Mouse (Mus musculus) c-Kit-positive CD71-negative TER-119-negative erythroid progenitor cells, embryonic 14.5 days (primary cell): ENCODE measurements around the gene Strap.
"Not testable (repeated sequence)": the region's sequence is repeated elsewhere in the genome, so short reads cannot be mapped to it uniquely, and the experiment has no call there.

Experiments
- DNase-seq: peaks from one replicate; pipeline ENCODE4 v3.0.0-alpha.2; 2013; ENCODE audit warnings: low read depth

The Strap gene

DNA sequence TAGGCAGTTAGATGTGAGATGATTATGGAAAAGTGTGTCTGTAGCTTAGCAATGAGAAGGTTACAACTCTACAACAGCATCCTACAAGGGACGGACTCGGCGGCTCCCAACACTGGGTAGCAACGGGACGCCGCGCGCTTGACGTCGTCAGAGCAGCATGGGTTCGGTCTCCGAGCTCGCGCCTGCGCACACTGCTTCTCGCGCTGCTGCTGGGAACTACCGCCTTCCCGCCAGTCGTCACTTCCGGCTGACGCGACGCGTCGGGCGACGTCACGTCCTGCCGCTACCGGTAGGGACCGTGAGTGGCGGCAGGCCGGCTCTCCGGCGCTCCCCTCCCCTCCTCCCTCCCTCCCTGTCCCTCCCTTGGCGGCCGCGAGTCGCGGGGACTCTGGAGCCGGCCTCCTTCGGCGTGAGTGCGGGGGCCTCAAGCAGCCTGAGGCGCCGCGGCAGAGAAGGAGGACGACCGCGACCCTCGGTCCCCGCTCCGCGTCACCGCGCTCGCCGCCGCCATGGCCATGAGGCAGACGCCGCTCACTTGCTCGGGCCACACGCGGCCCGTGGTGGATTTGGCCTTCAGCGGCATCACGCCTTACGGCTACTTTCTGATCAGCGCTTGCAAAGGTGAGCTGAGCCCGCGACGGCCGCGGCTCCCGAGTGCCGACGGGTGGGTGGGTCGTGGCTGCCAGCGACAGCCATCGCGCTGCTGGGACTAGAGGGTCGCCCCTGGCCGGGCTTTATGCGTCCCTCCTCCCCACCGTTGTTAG, at the start of gene Strap:
Strap (plus strand) TSS at position 233 of the 764 bp plus-strand sequence.
- peak; percentile 92 for DNase-seq

DNA sequence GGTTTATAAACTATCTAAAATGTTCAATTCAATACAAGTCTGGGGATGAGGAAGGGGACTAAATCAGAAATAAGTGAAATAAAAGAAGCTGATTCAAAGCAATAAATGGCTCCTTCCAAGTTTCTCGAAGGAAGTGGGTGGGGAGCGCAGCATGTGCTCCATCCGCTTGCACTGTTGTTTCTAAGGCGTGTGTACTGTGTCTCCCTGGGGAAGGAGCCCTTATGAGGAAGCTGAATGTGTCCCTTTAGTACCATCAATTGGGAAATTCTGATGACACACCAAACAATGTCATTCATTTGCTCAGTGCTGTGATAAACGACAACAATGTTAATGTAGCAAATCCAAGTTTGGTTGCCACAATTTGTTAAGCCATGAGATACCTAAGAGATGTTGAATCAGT, 47.2 kb upstream of the Strap start:
- DNase-seq = no peak

DNA sequence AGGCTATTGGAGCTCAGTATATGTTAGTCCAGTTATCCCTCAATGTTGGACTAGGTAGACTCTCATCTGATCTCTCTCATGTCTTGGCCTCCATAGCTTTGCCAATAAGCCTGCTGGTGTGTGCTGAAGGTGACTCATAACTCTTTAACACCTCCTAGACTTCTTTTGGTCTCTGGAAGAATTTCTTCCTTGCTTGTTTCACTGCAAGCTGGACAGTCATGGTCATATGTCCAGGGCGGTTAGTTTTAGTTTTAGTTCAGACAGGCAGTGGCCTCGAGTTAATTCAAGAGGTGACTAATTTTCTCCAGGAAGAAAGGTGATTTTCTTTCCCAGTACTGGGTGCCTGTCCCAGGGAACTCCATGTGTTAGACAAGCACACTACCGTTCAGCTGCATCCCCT, 46.8 kb upstream of the Strap start:
- no peak for DNase-seq

DNA sequence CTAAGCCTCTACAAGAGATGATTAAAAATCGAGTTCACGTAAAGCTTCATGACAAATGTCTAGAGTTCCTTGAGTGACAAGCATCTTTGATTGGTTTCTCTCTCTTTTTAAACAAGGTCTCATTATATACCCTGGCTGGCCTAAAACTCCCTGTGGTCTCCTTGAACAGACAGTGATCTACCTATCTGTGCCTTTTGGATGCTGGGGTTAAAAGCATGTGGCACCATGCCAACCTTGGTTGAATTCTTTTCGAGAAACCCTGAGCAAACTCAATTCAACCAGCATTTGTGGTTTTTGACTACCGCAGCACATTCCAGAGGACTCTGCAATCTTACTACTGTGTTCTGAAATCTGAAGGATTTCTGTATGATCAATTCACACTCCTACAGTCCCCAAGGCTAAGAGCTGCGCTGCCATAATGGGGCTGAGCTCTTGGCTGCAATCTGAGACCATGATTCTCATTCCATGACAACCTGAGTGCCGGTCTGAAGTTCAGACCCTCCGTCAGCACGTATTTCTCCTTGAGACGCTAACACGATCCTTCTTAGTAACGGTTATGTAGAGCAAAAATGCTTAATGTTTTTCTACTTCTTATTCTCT, 46.3 kb upstream of the Strap start:
- DNase-seq = no peak

DNA sequence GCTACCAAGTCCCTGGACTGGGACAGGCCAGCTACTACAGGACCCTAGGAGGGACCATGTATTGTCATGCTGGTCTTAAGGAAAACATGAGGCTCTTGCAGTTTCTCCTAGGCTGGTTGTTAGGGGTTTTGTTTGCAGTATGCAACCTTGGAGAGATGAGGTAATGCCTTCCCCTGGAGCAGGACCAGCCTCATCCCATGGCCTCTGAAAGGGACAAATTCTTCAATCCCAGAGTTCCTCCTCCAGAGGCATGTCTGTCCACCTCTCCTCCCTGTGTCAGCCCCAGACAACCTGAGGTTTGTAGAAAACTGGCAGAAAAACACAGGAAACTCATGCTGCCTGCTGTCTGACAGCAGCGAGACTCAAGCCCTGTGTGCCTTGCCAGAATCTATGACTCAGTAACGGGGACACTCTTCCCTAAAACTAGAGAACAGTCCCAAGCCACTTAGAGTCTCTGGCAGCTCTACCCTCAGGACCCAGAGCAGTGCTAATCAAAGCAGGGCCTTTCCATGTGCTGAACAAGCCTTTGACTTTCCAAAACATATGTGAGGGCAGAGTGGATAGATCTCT, 44.2 kb upstream of the Strap start:
- no peak for DNase-seq

DNA sequence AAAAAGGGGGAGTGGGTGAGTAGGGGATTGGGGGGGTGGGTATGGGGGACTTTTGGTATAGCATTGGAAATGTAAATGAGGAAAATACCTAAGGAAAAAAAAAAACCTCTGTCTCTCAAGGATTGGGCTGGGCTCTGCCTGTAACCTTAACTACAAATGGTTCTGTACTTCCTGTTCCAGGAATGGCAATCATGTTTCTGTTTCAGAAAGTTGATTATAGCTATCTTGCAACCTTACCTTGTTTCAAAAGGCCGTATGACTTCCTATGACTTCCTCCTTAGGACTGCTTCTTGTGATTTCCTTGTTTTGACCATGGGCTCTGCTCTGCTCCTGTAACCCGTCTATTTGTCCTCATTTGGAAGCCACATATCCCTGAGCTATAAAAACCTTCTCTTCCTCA, 40.6 kb upstream of the Strap start:
- no peak for DNase-seq

DNA sequence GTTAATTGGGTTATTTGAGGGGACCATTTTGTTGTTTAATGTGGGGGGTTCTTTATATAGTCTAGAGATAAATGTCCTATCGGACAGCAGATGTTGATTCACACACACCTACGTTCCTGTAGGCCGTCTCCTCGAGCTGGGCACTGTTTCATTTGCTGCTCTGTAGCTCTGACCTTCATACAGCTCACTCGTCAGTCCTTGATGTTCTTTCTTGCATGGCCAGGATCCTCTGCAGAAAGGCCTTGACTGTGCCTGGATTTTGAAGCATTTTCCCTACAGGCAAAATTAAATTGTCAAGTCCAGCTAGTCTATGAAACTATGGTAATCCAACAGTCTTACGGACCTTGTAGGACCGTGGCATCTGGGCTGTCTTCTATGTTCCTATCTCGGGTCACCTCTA, 39.8 kb upstream of the Strap start:
- DNase-seq = no peak

DNA sequence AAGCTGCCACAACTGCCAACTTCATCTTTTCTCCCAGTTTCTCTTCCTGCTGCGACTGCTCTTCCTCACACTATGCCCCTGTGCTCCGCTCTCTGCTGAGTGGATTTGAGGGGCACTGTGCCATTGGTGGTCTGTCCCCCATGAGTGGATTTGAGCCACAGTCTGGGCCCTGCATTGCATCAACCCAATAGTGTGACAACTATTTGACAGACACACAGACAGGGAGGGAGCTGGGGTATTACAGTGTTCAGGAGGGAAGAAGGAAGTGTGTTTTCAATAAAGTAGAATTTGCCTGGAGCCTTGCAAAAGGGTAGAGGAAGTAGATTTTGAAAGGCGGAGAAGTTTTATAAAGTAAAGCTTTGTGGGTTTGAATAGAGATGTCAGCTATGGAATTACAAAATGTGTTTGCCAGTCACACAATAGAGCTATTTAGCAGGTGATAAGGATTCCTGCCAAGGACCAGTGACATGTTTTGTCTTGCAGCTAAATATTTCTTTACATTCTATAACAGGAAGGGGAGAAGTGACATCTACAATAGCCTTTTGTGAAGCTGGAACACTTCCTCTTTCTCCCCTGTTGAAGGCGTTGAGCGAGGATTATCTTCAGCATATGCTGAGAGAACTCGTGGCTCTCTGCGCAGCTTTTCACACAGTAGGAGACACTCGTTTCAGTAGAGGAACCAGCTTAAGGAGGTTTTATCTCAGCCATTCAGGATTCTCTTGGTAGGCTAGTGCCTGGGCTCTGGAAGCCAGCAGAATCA, 38.3 kb upstream of the Strap start:
- DNase-seq = peak; percentile 7

DNA sequence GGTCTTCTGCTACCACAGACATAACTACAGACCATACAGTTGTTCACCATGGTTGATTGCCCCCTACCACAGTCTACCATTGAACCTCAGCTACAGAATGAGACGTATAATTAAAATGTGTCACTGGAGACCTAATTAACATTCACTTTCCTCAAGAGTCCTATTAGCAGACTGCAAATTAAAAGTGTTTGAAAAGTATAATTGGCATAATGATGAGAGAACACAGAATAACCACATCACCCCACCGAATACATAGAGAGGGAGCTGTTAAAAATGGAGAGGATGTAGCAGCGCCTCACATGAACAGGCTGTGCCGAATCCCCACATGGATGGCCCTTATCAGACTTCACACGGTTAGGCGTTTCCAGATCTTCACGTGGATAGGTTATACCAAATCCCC, 35.4 kb upstream of the Strap start:
- no peak for DNase-seq

DNA sequence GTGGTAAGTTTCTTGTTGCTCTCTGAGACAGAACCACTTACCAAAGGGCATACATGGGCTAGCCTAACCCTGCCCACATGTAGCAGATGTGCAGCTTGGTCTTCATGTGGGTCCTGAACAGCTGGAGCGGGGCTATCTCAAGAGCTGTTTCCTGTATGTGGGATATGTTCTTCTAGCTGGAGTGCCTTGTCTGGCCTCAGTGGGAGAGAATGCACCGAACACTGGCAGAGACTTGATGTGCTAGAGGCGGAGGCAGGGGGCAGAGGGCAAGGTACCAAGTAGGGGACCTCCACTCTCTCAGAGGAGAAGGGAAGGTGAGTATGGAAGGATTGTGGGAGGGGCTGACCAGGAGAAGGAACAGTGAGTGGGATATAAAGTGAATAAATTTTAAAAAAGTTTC, 32.7 kb upstream of the Strap start:
- no peak for DNase-seq

DNA sequence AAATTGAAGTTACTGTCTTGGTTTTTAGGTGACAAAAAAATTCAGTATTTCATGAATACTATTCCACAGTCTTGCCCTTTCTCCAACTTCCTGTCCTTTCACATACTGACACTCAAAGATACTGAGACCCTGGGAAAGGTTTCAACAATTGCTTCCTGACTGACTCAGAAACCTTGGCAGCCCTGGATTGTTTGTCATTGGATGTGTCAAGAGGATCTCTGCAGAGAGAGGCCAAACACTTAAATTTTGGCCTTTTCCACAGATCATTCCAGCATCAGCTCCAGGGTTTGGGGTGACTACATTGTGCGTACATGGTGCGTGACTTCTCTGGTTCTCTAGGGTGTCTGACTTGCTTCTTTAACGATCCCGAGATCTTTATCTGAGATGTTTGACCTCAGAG, 32.0 kb upstream of the Strap start:
- DNase-seq = no peak

DNA sequence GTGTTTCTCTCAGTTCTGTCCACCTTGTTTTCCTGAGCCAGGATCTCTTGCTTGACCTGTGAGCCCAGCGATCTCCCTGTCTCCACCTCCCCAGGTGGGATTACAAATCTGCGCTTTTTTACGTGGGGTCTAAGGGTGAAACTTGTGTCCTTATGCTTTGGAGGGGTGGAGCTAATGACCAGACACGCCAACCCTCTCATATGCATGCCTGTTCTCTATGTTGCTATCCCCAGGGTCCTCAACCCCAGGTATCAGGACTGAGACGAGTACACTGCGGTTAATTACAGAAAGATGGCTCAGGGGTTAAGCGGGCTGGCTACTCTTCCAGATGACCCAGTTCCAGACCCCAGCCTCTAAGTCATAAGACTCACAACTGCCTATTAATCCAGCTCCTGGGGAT, 31.4 kb upstream of the Strap start:
- DNase-seq = no peak

DNA sequence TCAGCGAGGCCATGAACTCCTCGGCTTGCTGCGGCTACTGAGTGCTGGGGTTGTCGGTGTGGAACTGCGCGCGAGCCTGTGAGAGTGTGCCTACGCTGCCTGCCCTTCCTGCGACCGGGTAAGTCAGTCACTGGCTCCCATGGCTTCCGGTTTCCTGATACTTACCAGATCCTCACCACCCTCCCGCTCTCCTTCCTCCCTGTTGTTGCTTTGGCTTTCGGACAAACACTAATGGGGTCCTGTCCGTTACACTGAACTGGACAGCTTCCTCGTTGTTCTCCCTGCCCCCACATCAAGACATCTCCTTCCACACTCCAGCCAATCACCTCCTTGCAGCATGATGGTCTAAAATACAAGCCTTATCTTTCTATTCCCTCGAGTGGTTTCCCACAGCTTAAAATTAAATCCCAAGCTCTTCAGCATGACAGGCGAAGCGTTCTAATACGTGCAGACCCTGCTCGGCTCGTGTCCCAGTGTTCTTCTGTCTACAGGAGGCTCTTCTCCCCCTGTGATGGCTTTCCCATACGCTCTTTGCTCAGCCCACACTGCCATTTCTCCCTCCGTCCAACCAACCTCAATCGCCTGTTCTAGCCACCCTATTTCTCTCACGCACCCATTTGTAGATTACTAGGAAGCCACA, 30.5 kb upstream of the Strap start:
- DNase-seq = no peak

DNA sequence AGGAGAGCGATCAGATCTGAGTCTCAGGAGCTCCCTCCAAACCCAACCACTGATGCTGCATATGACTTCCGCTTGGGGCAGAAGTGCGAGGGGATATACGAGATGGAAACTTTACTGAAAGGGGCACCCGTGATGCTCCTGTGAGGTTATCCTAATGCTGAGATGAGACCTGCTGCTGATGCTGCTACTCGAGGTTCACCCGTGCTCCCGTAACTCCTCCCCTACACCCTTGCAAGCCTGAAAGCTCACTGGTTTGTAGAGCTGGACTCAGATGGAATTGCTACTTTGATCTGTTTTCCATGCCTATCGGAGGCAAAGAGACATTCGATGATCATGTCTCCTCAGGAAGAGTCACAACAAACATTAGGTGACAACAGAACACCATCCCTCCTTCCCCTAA, 28.7 kb upstream of the Strap start:
- no peak for DNase-seq

DNA sequence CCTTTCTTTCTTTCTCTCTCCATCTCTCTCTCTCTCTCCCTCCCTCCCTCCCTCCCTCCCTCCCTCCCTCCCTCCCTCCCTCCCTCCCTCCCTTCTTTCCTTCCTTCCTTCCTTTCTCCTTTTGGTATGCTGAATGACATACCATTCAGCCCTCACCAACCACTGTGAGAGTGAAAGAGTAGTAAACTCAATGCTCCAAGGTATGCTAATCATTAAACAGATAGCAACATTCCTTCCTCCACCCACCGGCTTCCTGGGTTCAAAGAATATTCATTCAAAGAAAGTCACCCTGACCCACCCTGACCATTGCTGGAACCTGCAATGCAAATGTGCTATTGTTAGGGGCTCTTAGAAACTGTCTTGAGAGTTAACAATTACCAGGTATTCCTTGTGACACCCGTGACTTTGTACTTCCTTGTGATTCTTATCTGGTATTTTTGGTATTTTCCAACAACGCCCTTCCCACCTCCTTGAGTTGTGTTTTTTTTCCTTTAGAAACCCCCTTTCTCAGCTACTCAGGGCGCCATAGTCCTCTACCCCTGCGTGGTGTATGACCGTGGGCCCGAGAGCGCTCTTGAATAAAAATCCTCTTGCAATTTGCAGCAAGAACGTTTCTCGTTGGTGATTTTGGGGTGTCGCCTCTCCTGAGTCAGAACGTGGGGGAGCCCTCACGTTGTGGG, 26.0 kb upstream of the Strap start:
- DNase-seq = not testable (repeated sequence)

DNA sequence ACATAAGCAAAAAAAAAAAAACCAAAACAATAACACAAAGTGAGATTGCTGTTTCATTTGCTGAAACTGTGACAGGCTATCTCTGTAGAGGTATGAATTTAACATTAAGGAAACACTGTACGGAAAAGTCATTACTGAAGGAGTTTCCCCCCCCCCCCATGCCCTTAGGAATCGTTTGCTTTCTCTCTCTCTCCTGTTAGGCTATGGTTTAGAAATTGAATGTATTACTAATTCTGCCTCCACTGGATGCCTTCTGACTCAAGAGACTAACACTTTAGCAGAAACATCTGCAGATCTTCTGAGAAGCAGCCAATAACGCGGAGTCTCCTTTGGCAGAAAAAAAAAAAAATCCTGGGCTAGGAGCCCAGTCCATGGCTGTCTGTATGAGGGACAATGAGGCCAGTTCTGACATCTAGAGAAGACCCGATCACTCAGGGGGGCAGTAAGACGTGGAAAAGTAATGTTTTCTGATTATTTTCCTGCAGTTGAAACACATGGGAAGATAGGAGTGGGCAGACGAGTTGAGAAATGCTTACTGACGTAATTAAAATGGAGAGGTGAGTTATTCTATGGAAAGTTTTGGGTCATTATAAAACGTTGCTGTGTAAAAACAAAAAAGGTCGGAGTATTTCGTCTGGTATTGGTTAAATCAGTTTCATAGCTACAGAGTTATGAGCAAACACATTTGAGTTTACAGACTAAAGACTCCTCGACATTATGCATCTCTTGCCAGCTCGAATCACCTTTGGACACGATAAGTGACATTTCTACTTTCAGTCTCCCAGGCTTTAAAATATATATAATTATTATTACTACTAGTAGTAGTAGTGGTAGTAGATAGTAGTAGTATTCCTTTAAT, 24.5 kb upstream of the Strap start:
- no peak for DNase-seq

DNA sequence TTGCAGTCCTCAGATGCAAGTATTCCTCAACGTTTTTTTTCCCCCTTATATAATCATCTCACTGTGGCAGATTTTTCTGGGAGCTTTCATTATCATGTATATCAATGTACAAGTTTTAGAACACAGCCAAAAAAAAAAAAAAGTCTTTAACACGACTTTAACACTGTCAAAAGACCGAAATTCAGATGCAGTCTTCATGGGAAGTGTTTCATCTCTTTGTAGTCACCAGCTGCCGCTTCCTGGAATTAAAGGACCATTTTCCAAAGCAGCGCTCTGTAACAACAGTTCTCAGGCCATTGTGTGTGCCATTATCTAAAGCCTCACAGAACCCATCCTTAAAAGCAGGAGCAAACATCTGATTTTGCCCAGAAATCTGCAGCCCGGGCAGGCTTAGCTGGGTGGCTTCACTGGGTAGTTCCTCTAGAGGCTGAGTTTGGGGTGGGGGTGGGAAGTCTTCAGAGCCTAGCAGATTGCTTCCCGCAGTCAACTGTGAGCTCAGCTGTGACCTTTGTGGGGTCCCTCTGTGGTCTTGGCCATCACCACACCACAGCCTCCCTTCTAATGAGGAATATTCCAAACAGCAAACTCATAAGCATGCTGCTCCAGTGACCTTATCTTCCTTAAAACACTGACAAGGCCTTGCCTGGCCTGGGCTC, 22.1 kb upstream of the Strap start:
- DNase-seq = no peak

DNA sequence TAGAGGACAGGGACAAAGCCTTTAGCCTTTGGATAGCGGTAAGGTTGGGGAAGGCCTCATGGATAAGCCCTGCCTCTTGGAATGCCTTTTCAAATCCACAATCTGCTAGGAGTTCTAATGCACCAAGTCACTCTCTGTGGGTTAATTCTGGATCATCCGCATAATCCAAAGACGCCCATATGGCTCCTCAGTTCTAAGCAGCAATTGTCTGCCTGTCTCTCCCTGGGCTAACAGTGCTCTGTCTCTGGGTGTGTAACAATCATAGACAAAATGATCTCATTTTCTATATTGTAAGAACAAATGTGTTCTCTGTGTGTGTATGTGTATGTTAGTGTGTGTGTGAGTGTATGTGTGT, 21.6 kb upstream of the Strap start:
- DNase-seq = no peak

DNA sequence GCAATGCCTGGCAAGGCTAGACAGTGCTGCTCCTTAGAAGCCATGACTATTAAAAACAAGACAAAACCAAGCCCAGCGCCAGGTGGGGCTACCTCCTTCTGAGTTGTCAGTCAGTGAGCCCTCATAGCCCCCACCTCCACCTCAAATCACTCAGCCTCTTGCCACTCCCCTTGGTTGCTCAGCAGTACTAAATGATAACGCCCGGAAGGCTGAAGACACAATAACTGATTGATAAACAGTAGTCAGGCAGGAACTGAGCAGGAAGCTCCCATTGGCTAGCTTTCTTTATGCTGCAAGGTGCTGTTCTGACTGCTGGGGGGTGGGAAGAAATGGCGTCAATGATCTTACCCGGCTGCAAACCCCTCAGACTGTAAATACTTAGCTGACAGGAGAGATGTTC, 18.1 kb upstream of the Strap start:
- no peak for DNase-seq

DNA sequence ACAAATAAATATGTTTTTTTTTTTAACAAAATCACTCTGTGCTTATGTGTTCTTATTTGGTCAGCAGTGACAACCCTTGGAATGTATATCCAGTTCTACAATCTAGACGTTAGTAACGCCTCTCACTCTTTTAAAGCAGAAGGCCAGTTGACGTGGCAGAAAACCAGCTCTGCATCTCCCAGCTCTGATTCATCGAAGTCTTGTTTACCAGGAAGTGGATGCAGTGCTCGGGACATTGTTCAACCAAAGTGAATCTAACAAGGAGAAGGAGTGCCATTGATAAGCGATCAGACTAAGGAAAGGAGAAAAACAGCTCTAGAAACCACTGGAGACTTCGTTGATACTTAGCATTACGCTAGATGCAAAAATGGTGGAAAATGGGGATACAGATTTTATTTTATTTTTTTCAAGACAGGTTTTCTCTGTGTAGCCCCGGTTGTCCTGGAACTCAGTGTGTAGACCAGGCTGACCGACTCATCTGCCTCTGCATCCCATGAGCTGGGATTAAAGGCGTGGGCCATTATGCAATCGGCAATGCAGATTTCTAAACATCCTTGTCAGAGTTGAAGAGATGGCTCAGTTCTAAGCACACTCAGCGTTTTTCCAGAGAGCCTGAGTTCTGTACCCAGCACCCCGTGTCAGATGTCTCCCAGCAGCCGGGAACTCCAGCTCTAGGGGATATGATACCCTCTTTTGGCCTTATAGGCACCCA, 12.5 kb upstream of the Strap start:
- DNase-seq = no peak
